Mouse (Mus musculus): ENCODE measurements at regions not wholly inside any gene's neighbourhood (a gene's known extent, or its start where the extent isn't known, plus 50 kb on each side); places are given as distances from the start of the nearest gene placed in this dataset.

DNA sequence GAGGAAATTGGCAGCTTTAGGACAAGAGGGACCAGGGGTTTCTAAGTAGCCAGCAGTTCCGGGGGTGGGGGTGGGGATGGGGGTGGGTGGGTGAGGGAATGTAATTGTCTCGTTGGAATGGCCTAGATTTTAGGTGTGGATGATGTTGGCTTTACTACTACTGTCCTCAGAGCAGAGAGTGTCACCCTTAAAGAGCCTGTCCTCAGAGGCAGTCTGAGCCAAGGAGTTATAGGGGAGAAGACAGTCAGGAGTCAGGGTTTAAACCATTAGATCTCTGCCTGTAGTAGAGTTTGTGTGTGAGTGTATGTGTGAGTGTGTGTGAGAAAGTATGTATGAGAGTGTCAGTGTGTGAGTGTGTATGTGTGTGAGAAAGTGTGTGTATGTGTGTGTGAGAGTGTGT lies 179.6 kb upstream of the 4931429L15Rik start:
- no peak for DNase-seq (ENCODE audit: low spot score in 2 of 2)
- intact Hi-C loops (cut with DNase I), result no loop called here

GRCm38 (mm10) chr9:46498861-46499260 lies 179.1 kb upstream of the 4931429L15Rik start:
- no peak for DNase-seq (ENCODE audit: low spot score in 2 of 2)
- intact Hi-C loops (cut with DNase I), result no loop called here

GRCm38 (mm10) chr9:46495276-46495675 lies 175.5 kb upstream of the 4931429L15Rik start:
- intact Hi-C loops (cut with DNase I), result no loop called here
- DNase-seq (ENCODE audit: low spot score in 2 of 2), result no peak

DNA sequence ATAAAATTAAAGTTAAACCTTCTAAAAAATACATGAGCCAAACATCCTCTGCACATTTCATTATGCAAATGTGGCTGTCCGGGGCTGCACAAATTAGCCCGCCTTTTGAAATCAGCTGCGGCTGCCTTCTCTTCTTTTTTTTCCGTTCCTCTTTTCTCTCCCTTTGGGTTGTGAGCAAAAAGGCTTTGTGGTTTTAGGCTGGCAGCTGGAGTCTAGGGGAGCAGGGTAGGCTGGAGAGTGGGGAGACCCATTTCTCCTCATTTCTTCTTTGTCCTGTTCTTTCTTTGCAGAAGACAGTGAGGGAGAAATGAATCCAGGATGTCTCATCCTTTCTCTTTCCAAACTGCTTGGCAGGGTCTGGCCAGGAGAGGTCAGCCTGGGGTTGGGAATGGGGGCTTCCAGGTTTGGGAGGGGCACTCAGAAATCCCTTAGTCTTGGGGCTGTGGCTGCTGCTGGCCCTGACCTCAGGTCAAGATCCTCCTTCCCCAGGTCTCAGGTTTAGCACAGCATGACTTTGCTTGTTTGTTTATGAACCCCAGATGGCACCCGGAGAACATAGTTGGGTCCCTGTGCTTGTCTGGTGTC lies 163.2 kb upstream of the 4931429L15Rik start:
- intact Hi-C loops (cut with DNase I), result no loop called here

DNA sequence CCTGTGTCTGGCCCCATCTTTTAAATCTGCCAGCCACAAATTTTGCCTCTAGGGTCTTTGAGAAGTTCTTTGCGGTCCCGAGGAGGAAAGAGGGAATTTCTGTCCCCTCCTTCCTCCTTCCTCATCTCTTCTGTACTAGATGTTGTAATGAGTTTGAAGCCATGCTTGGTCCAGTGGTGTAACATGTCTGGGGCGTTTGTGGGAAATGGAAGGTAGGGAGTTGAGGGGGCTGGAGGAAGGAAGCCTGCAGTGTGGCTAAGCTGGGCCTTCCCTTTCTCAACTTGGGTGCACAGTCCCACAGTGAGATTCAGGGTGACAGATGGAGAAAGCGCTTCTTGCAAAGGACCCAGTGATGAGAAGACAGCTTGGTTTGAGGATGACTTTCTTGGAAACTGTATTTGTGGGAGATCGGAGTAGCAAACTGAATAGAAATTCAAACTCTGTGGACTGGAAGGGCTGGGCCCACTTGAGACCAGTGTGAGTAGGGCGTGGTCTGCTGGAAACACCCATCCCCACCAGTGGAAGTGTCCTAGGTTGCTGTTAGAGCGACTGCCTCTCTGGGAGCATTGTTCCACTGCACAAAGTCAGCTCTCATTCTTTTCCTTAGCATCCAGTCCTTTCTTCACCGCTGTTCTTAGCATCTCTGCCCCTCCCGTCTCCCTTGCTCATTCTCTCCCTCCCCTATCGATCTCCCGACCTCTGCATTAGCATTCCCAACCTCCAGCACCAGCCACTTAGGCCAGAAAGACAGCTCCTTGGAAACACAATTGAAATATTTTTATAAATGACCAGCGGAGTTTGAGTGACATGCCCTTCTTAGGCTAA lies 162.5 kb upstream of the 4931429L15Rik start:
- intact Hi-C loops (cut with DNase I), result no loop called here
- DNase-seq (ENCODE audit: low spot score in 2 of 2), result no peak

More for the DNA sequence above, 163.2 kb upstream of the 4931429L15Rik start:
- no peak for DNase-seq (ENCODE audit: low spot score in 2 of 2)

GRCm38 (mm10) chr9:46481491-46481890 lies 161.7 kb upstream of the 4931429L15Rik start:
- DNase-seq (ENCODE audit: low spot score in 2 of 2), result no peak
- intact Hi-C loops (cut with DNase I), result no loop called here

- intact Hi-C loops (cut with DNase I), result no loop called here
- no peak for DNase-seq (ENCODE audit: low spot score in 2 of 2)
Measured at GRCm38 (mm10) chr9:46480080-46480690, 160.4 kb upstream of the 4931429L15Rik start.

DNA sequence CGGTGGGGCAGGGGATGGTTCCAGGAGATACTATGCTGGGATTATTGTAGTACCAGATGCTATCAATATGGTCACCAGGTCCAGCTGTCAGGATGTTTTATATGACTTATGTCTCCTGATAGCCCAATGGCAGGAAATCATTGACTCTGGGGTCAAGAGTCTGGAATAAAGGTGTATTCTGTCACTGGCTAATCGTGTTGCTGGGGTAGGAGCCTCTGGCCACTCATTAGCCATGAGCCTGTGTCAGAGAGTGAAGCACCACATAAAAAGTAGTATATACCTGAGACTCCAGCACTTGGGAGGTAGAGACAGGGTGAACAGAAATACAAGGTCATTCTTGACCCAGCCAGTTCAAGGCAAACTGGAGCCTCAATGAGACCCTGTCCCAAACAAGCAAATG lies 158.8 kb upstream of the 4931429L15Rik start:
- DNase-seq (ENCODE audit: low spot score in 2 of 2), result no peak
- intact Hi-C loops (cut with DNase I), result no loop called here

GRCm38 (mm10) chr9:46476516-46476915 lies 156.7 kb upstream of the 4931429L15Rik start:
- no peak for DNase-seq (ENCODE audit: low spot score in 2 of 2)
- intact Hi-C loops (cut with DNase I), result no loop called here

DNA sequence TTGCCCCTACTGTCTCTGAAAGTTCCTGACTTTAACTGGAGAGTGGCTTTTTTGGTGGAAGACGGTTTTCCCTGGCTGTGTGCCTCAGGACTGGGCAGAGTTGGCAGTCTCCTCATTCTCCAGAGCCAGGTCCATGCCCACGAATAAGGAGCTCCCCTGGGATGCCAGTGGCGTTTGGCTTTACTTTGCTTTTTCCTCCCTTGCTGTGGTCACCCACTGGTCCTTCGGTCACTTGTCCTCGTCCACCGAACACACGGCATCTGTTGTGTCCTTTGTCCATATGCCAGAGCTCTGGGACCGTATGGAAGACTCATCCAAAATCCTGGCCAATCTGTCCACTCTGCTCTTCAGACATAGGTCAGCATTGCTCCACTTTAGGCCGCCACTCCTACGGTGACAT lies 153.9 kb upstream of the 4931429L15Rik start:
- intact Hi-C loops (cut with DNase I), result no loop called here

DNA sequence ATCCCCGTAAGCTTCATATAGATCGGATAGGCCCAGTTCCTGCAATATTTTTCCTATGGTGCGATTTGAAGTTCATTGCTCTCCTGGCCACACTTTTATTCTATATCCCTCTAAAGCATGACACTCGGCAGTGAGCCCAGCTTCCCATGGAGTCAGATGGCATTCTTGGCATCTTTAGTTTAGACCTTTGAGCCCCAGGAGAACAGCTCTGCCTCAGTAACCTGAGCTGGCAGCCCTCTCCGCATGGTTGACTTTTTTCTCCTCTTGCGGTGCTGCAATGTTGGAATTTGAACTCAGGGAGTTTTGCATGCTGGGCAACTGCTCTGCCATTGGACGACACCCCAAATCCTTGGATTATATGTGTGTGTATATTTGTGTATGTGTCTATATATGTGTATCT lies 149.7 kb upstream of the 4931429L15Rik start:
- intact Hi-C loops (cut with DNase I), result no loop called here
- no peak for DNase-seq (ENCODE audit: low spot score in 2 of 2)

More for the DNA sequence above, 153.9 kb upstream of the 4931429L15Rik start:
- DNase-seq (ENCODE audit: low spot score in 2 of 2), result no peak

- intact Hi-C loops (cut with DNase I), result no loop called here
Measured at GRCm38 (mm10) chr9:46468306-46468705, 148.5 kb upstream of the 4931429L15Rik start.

GRCm38 (mm10) chr9:46467671-46468070 lies 147.9 kb upstream of the 4931429L15Rik start:
- intact Hi-C loops (cut with DNase I), result no loop called here
- no peak for DNase-seq (ENCODE audit: low spot score in 2 of 2)

More at GRCm38 (mm10) chr9:46468306-46468705, 148.5 kb upstream of the 4931429L15Rik start:
- no peak for DNase-seq (ENCODE audit: low spot score in 2 of 2)

DNA sequence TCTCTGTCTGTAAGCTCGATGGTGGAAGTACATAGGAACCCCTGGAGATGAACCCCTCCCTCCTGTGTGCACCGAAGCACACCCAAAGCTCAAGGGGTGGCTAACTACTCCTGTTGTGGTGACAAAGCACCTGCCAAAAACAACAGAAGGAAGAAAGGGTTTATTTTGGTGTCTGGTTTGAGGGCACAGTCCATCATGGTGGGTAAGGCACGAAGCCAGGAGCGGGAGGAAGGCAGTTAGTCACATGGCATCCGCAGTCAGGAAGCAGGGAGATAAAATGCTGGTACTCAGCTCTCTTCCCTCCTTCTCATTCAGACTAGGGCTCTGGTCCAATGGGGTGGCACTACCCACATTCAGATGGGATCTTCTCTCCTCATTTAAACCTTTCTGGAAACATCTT lies 142.9 kb upstream of the 4931429L15Rik start:
- no peak for DNase-seq (ENCODE audit: low spot score in 2 of 2)
- intact Hi-C loops (cut with DNase I), result no loop called here

DNA sequence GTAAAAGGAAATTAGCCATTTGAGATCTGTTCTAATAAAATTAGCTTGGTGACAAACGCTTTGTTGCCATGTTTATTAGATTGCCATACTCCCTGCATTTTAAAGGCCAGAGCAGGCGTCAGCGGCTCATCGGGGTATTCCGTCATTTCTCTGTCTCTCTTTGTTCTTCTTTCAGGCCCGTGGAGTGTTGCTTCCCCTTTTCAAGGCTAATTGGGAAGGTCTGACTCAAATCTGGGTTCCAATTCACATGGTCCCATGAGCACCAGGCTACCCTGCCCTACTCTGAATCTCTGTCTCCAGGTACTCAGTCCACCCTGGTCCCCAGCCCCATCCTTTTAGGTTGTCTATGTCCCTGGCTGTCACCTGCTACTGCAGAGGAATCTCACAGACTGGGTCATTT lies 138.2 kb upstream of the 4931429L15Rik start:
- intact Hi-C loops (cut with DNase I), result no loop called here
- no peak for DNase-seq (ENCODE audit: low spot score in 2 of 2)

- intact Hi-C loops (cut with DNase I), result no loop called here
- DNase-seq (ENCODE audit: low spot score in 2 of 2), result no peak
Measured at GRCm38 (mm10) chr9:46454807-46455610, 135.2 kb upstream of the 4931429L15Rik start.

GRCm38 (mm10) chr9:46443191-46444095 lies 123.7 kb upstream of the 4931429L15Rik start:
- intact Hi-C loops (cut with DNase I), result no loop called here
- no peak for DNase-seq (ENCODE audit: low spot score in 2 of 2)

DNA sequence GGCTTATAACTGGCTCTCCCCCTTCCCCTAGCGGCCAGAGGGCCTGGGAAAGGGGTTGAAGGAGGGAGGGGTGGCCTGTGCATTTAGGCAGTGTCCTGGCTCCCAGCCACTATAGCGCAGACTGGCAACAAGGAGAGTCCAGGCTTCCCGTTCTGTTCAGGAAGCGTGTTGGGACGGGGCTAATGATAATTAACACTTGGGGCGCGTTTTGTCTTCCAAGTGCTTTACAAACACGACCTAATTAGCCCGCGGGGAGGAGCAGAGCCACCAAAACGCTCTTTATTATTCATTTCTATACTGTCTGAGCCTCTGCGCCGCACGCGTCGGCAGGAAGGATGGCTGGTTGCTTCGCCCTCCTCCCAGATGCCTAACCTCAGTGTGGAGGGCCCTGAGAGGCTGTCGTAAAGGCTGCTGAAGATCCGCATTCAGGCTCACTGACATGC lies 123.0 kb upstream of the 4931429L15Rik start:
- no peak for DNase-seq (ENCODE audit: low spot score in 2 of 2)
- intact Hi-C loops (cut with DNase I), result no loop called here

GRCm38 (mm10) chr9:46440226-46440625 lies 120.4 kb upstream of the 4931429L15Rik start:
- intact Hi-C loops (cut with DNase I), result no loop called here
- no peak for DNase-seq (ENCODE audit: low spot score in 2 of 2)
